Mouse (Mus musculus): ENCODE results near the gene Ilkap.
A peak's percentile ranks its signal among the peaks of the same experiment; 100 is the strongest.

Gene Ilkap

DNA sequence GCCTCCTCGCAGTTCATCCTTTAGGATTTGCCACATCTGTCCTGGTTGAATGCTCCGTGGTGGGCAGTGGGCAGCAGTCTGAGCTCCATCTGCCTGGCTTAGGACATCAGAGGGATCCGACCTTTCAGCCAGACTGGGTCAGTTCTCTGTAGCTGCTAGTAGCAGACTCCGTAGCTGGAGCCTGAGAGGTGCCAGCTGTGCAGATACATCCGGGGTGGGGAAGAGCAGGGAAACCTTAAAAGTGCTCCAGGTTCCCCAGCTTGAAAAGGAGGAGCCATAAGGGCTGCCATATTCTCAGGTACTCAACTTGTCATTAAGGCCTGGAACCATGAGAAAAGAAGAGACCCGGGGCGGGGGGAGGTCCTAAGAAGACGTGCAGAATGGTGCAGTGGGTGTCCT is 32.8 kb downstream of the Ilkap start:
- no peak for ATAC-seq (ENCODE audit: insufficient number of reproducible peaks, low FRiP score, low TSS enrichment)

GRCm38 (mm10) chr1:91364822-91365644 is 33.6 kb downstream of the Ilkap start:
- ATAC-seq (ENCODE audit: insufficient number of reproducible peaks, low FRiP score, low TSS enrichment) = no peak

DNA sequence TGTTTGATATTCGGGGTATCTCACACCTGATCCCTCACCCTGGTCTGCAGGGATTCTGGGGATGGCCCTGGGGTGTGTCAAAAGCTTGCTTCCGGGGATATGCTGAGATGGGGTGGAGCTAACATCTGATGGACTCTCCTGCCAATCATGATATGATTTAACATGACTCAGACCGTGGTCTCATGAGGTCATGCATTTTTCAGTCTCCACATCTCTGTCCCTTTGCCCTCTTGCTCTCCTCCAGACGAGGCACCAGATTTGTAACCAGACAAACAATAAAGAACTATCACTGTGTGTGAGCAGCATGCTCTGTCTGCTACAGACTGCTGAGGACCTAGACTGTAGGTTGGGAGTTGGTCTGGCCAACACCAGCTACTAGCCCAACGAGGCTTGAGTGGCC is 36.5 kb downstream of the Ilkap start:
- no peak for ATAC-seq (ENCODE audit: insufficient number of reproducible peaks, low FRiP score, low TSS enrichment)

- ATAC-seq (ENCODE audit: insufficient number of reproducible peaks, low FRiP score, low TSS enrichment) = no peak
Observed at GRCm38 (mm10) chr1:91356105-91356504, 42.5 kb downstream of the Ilkap start.

GRCm38 (mm10) chr1:91352277-91352676 is 46.3 kb downstream of the Ilkap start:
- no peak for ATAC-seq (ENCODE audit: insufficient number of reproducible peaks, low FRiP score, low TSS enrichment)

GRCm38 (mm10) chr1:91351249-91351648 is 47.4 kb downstream of the Ilkap start:
- no peak for ATAC-seq (ENCODE audit: insufficient number of reproducible peaks, low FRiP score, low TSS enrichment)

DNA sequence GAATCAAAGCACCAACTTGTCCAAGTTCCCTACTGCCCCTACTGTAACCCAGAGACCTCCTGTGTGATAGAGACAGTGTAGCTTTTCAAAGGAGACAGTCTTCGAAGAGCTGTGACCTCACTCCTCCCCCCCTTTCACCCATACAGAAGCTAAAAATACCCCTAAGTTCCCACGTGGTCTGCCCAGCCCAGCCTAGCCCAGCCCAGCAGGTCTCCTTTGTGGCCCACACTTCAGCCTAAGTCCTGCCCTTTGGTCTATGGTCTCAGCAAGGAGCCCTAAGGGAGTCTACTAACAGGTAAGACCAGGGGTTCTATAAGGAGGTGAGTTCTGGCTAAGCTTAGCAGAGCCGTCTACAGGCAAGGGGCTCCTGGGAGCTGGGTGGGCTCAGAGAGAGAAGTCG is 47.8 kb downstream of the Ilkap start, which contains the start of gene Klhl30:
Gene Klhl30, plus strand, starts transcription at position 176 of the 400 bp plus-strand sequence.
- ATAC-seq (ENCODE audit: insufficient number of reproducible peaks, low FRiP score, low TSS enrichment) = no peak

- peak; percentile 79 for ATAC-seq (ENCODE audit: insufficient number of reproducible peaks, low FRiP score, low TSS enrichment)
Observed at GRCm38 (mm10) chr1:91346892-91347291, 51.7 kb downstream of the Ilkap start.

- no peak for ATAC-seq (ENCODE audit: insufficient number of reproducible peaks, low FRiP score, low TSS enrichment)
Observed at GRCm38 (mm10) chr1:91344921-91345685, 53.5 kb downstream of the Ilkap start.

DNA sequence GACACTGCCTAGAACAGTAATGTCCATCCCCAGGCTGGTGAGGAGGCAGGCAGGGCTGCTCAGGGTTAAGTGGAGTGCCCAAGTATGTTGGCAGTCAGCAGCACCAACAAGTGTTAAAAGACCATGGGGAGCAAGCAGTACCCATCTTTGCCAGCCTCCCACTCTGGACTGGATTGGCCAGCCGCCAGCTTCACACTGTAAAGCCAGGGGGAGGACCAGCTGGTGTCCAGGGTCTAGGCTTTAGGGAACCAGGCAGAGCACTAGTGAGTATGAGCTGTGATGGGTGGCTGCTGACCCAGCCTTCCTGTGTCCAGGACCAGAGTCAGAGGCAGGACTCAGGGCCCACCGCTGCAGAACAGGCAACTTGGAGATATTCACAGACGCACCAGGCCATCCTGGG is 54.6 kb downstream of the Ilkap start:
- no peak for ATAC-seq (ENCODE audit: insufficient number of reproducible peaks, low FRiP score, low TSS enrichment)

DNA sequence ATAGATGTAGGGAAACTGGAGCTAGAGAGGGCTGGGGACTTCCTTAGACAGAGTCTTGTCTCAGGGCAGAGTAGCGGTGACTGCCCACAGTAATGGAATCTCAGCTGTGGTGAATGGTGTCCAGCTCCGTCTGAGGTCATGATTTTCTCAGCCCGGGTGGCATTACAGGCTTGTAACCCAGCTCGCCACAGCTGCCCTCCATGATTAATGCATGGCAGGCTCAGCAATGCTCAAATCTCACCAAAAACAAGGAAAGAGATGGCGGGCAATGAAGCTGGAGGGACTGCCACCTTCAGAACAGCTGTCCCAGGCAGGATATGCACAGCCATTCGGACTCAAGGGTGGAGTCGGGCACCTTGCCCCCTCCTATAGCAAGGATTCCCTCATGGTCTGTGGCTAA is 61.3 kb downstream of the Ilkap start:
- ATAC-seq (ENCODE audit: insufficient number of reproducible peaks, low FRiP score, low TSS enrichment) = no peak

DNA sequence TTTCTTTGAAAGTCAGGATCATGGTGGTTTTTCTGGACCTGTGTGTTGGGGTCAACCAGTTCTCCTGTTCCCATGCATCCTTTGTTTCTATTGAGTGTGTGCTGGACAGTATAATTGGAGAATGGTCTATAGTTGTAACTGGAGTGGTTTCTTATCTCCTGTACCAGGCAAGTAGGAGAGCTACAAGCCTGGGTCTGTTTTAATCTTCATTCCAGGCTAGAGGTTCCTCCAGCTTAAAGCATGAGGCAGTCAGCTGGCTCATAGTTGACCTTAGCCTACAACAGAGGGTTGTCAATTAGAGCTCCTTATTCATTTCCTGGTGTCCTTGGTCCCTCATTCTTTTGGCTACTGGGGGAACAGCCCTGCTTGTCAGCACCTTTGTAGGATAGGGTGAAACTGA is 65.0 kb downstream of the Ilkap start:
- no peak for ATAC-seq (ENCODE audit: insufficient number of reproducible peaks, low FRiP score, low TSS enrichment)

DNA sequence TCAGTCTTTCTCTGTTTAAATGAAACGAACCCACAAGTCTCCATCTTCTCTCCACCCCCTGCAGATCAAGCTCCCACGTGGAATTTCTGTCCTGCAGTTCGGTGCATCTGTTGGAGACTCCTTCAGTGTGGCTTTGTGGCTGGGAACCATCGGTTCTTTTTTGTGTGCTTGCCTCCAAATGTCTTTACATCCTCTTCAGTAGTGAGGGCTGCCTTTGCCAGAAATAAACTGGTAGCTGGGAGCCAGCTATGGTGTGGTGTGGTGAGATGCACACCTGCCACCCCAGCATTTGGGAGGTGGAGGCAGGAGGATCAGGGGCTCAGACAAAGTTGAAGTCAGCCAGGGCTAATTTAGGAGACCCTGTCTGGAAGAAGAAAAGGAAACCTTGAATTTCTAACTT is 66.5 kb downstream of the Ilkap start:
- ATAC-seq (ENCODE audit: insufficient number of reproducible peaks, low FRiP score, low TSS enrichment) = no peak

GRCm38 (mm10) chr1:91325488-91326042 is 73.0 kb downstream of the Ilkap start:
- no peak for ATAC-seq (ENCODE audit: insufficient number of reproducible peaks, low FRiP score, low TSS enrichment)

DNA sequence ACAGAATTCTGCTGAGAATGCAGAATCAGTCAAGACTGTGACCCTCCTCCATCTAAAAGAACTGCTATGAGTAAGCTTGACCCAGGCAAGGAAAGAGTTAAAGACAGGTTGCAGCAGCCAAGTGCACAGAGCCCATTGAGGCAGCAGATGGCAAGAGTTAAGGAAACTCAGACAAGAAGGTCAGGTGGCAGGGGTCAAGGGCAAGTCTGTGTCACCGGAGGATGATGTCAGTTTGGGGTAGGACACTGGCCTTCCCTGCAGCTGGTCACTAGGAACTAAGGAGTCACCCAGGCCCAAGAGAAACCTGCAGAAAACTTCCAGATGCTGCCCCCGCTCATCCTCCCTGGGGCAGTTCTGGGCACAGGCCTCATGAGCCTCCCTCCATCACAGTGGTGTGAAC is 74.0 kb downstream of the Ilkap start:
- ATAC-seq (ENCODE audit: insufficient number of reproducible peaks, low FRiP score, low TSS enrichment) = no peak

Measured in cerebellum, adult (tissue).